Mouse (Mus musculus): ENCODE results near the gene Rtbdn.
"Not testable (repeated sequence)": the region's sequence is repeated elsewhere in the genome, so short reads cannot be mapped to it uniquely, and the experiment has no call there.

Gene Rtbdn

GRCm38 (mm10) chr8:84946528-84947240 is at the start of gene Rtbdn:
Rtbdn (plus strand) TSS chr8:84946991.
- peak; percentile 79 for DNase-seq (ENCODE audit: low read depth, low spot score)

GRCm38 (mm10) chr8:84901071-84901470 is 45.7 kb upstream of the Rtbdn start:
- no peak for DNase-seq (ENCODE audit: low read depth, low spot score)

- DNase-seq (ENCODE audit: low read depth, low spot score) = no peak
Observed at GRCm38 (mm10) chr8:84901752-84902151, 45.0 kb upstream of the Rtbdn start, which contains the start of gene Klf1. Klf1 (plus strand) TSS chr8:84901928.

GRCm38 (mm10) chr8:84902367-84902919 is 44.3 kb upstream of the Rtbdn start:
- DNase-seq (ENCODE audit: low read depth, low spot score) = no peak

GRCm38 (mm10) chr8:84902920-84903661 is 43.7 kb upstream of the Rtbdn start:
- peak; percentile 50 for DNase-seq (ENCODE audit: low read depth, low spot score)

- no peak for DNase-seq (ENCODE audit: low read depth, low spot score)
Observed at GRCm38 (mm10) chr8:84904351-84904750, 42.4 kb upstream of the Rtbdn start.

GRCm38 (mm10) chr8:84907037-84907436 is 39.8 kb upstream of the Rtbdn start:
- no peak for DNase-seq (ENCODE audit: low read depth, low spot score)

GRCm38 (mm10) chr8:84907493-84907892 is 39.3 kb upstream of the Rtbdn start:
- no peak for DNase-seq (ENCODE audit: low read depth, low spot score)

- not testable (repeated sequence) for DNase-seq (ENCODE audit: low read depth, low spot score)
Observed at GRCm38 (mm10) chr8:84907979-84908378, 38.8 kb upstream of the Rtbdn start.

GRCm38 (mm10) chr8:84908421-84909161 is 38.2 kb upstream of the Rtbdn start, which contains the start of gene Dnase2a:
Dnase2a (plus strand) TSS chr8:84908560.
- DNase-seq (ENCODE audit: low read depth, low spot score) = peak; percentile 64

GRCm38 (mm10) chr8:84909162-84909767 is 37.5 kb upstream of the Rtbdn start:
- no peak for DNase-seq (ENCODE audit: low read depth, low spot score)

- no peak for DNase-seq (ENCODE audit: low read depth, low spot score)
Observed at GRCm38 (mm10) chr8:84909949-84910348, 36.8 kb upstream of the Rtbdn start.

GRCm38 (mm10) chr8:84910551-84910950 is 36.2 kb upstream of the Rtbdn start:
- DNase-seq (ENCODE audit: low read depth, low spot score) = no peak

- no peak for DNase-seq (ENCODE audit: low read depth, low spot score)
Observed at GRCm38 (mm10) chr8:84911854-84912253, 34.9 kb upstream of the Rtbdn start.

- DNase-seq (ENCODE audit: low read depth, low spot score) = no peak
Observed at GRCm38 (mm10) chr8:84912391-84912790, 34.4 kb upstream of the Rtbdn start.

GRCm38 (mm10) chr8:84912895-84913501 is 33.8 kb upstream of the Rtbdn start:
- DNase-seq (ENCODE audit: low read depth, low spot score) = no peak

GRCm38 (mm10) chr8:84913502-84913900 is 33.3 kb upstream of the Rtbdn start:
- DNase-seq (ENCODE audit: low read depth, low spot score) = no peak

GRCm38 (mm10) chr8:84913960-84914359 is 32.8 kb upstream of the Rtbdn start:
- no peak for DNase-seq (ENCODE audit: low read depth, low spot score)

- no peak for DNase-seq (ENCODE audit: low read depth, low spot score)
Observed at GRCm38 (mm10) chr8:84915269-84915668, 31.5 kb upstream of the Rtbdn start.

- DNase-seq (ENCODE audit: low read depth, low spot score) = no peak
Observed at GRCm38 (mm10) chr8:84917781-84918180, 29.0 kb upstream of the Rtbdn start.

GRCm38 (mm10) chr8:84918646-84919045 is 28.1 kb upstream of the Rtbdn start:
- no peak for DNase-seq (ENCODE audit: low read depth, low spot score)

Data from retina, adult 2 months (tissue).